Mouse (Mus musculus) erythroid progenitor cell, adult 5-6 weeks (primary cell): Measurements from ENCODE around the gene Spata3. TPM values are rescaled to one million over a fixed set of nuclear protein-coding genes. Genes with fewer than 3 reads are reported as not detected.

Experiments used
- total RNA-seq, 2 experiments: library from RNA; stranded (forward) in 1 of 2; stranded (reverse) in 1 of 2; fragments of 150-400 nt in 1 of 2; fragments of 186-747, 209-891 nt in 1 of 2; gene quantifications; 2 replicates each; pipeline versions ENCODE4 v1.2.3 to v1.2.4; 2015 to 2017; ENCODE audit warnings: low replicate concordance in 2 of 2

The Spata3 gene
- total RNA-seq, 2 experiments from 2014 or later = not detected

Other genes with a start within 250 kb of the Spata3 start
- 14.4 and 23.5 TPM in 2 replicates for gene A630001G21Rik, start 238.2 kb upstream of the Spata3 start, total RNA-seq (2015; ENCODE audit: low replicate concordance)
- 6.3 and 6.7 TPM in 2 replicates for gene A630001G21Rik, start 238.2 kb upstream of the Spata3 start, total RNA-seq (2017; ENCODE audit: low replicate concordance)
- 42.3 and 44.0 TPM in 2 replicates for gene Cab39, start 223.4 kb upstream of the Spata3 start, total RNA-seq (2015; ENCODE audit: low replicate concordance)
- 46.5 and 52.2 TPM in 2 replicates for gene Cab39, start 223.4 kb upstream of the Spata3 start, total RNA-seq (2017; ENCODE audit: low replicate concordance)
- 3.4 and 9.4 TPM in 2 replicates for gene Itm2c, start 122.5 kb upstream of the Spata3 start, total RNA-seq (2015; ENCODE audit: low replicate concordance)
- 6.3 and 12.1 TPM in 2 replicates for gene Itm2c, start 122.5 kb upstream of the Spata3 start, total RNA-seq (2017; ENCODE audit: low replicate concordance)
- not detected in 2 replicates for gene 4933407L21Rik, start 88.3 kb upstream of the Spata3 start, total RNA-seq (2015; ENCODE audit: low replicate concordance)
- gene 4933407L21Rik, start 88.3 kb upstream of the Spata3 start, total RNA-seq (2017; ENCODE audit: low replicate concordance) = not detected in 2 replicates
- gene Gpr55, start 55.8 kb upstream of the Spata3 start, total RNA-seq (2015; ENCODE audit: low replicate concordance) = not detected in 2 replicates
- gene Gpr55, start 55.8 kb upstream of the Spata3 start, total RNA-seq (2017; ENCODE audit: low replicate concordance) = 0.39 TPM in 1 of 2 replicates, not detected in the other
- not detected in 2 replicates for gene 2810459M11Rik, start 29.0 kb downstream of the Spata3 start, total RNA-seq (2015; ENCODE audit: low replicate concordance)
- not detected in 2 replicates for gene 2810459M11Rik, start 29.0 kb downstream of the Spata3 start, total RNA-seq (2017; ENCODE audit: low replicate concordance)
- gene Psmd1, start 47.6 kb downstream of the Spata3 start, total RNA-seq (2015; ENCODE audit: low replicate concordance) = 54.8 and 84.7 TPM in 2 replicates
- 83.6 and 94.6 TPM in 2 replicates for gene Psmd1, start 47.6 kb downstream of the Spata3 start, total RNA-seq (2017; ENCODE audit: low replicate concordance)
- not detected in 2 replicates for gene Htr2b, start 95.2 kb downstream of the Spata3 start, total RNA-seq (2015; ENCODE audit: low replicate concordance)
- 0.51 TPM in 1 of 2 replicates, not detected in the other for gene Htr2b, start 95.2 kb downstream of the Spata3 start, total RNA-seq (2017; ENCODE audit: low replicate concordance)
- gene Gm21972, start 116.8 kb downstream of the Spata3 start, total RNA-seq (2015; ENCODE audit: low replicate concordance) = 17.7 and 34.8 TPM in 2 replicates
- gene Gm21972, start 116.8 kb downstream of the Spata3 start, total RNA-seq (2017; ENCODE audit: low replicate concordance) = 9.0 TPM in 1 of 2 replicates, not detected in the other
- gene Armc9, start 138.0 kb downstream of the Spata3 start, total RNA-seq (2015; ENCODE audit: low replicate concordance) = 13.7 and 24.3 TPM in 2 replicates
- 7.5 and 24.4 TPM in 2 replicates for gene Armc9, start 138.0 kb downstream of the Spata3 start, total RNA-seq (2017; ENCODE audit: low replicate concordance)